Mouse (Mus musculus) neural tube, embryonic 13.5 days (tissue): ENCODE results near the gene Ruvbl2. TPM values are rescaled to one million over a fixed set of nuclear protein-coding genes. Genes with fewer than 3 reads are reported as not detected.
"Not testable (repeated sequence)": the region's sequence is repeated elsewhere in the genome, so short reads cannot be mapped to it uniquely, and the experiment has no call there.

Source experiments
- ATAC-seq: fragments of 200-750 bp; cut with Nextera tagmentation; 2 replicates; pipeline ENCODE4 v1.8.0; 2017; ENCODE audit warnings: low read depth, mild to moderate bottlenecking, moderate TSS enrichment, moderate library complexity
- H3K27ac ChIP-seq: fragments of 300-500 bp; sonication (generic); replicated peaks from 2 replicates; pipeline ENCODE4 v1.5.1; 2015; ENCODE audit warnings: moderate library complexity, mild to moderate bottlenecking, inconsistent platforms
- H3K27me3 ChIP-seq: fragments of 300-500 bp; sonication (generic); 2 replicates; pipeline ENCODE4 v1.6.1; 2015; ENCODE audit warnings: mild to moderate bottlenecking, inconsistent platforms
- H3K36me3 ChIP-seq: fragments of 300-500 bp; sonication (generic); 2 replicates; pipeline ENCODE4 v1.6.1; 2015; ENCODE audit warnings: mild to moderate bottlenecking, inconsistent platforms
- H3K4me1 ChIP-seq: fragments of 300-500 bp; sonication (generic); replicated peaks from 2 replicates; pipeline ENCODE4 v1.6.1; 2015; ENCODE audit warnings: inconsistent platforms
- H3K4me2 ChIP-seq: fragments of 300-500 bp; sonication (generic); 2 replicates; pipeline ENCODE4 v1.6.1; 2015; ENCODE audit warnings: inconsistent platforms, mild to moderate bottlenecking, moderate library complexity
- H3K4me3 ChIP-seq: fragments of 300-500 bp; sonication (generic); 2 replicates; pipeline ENCODE4 v1.5.1; 2015; ENCODE audit warnings: mild to moderate bottlenecking, inconsistent platforms
- H3K9ac ChIP-seq: fragments of 300-500 bp; sonication (generic); 2 replicates; pipeline ENCODE4 v1.6.1; 2015; ENCODE audit warnings: moderate library complexity, mild to moderate bottlenecking, inconsistent platforms
- H3K9me3 ChIP-seq: fragments of 300-500 bp; sonication (generic); 2 replicates; pipeline ENCODE4 v1.6.1; 2016; ENCODE audit warnings: inconsistent platforms
- WGBS: fragments of 180-500 bp; shearing (Covaris S2); methylation state at CpG from one replicate; pipeline ENCODE4 v1.1.7; 2015; 5-methylcytosine and 5-hydroxymethylcytosine counted together
- polyA plus RNA-seq: library from polyadenylated mRNA; unstranded; fragments of >200 nt; fragmentation: Nextera tagmentation; extraction: Ambion mirVana; gene quantifications from 2 replicates; pipeline ENCODE4 v1.2.1, GENCODE M21; 2015

Gene Ruvbl2
- polyA plus RNA-seq, 1 experiment from 2014 or later = 89.7 TPM

DNA sequence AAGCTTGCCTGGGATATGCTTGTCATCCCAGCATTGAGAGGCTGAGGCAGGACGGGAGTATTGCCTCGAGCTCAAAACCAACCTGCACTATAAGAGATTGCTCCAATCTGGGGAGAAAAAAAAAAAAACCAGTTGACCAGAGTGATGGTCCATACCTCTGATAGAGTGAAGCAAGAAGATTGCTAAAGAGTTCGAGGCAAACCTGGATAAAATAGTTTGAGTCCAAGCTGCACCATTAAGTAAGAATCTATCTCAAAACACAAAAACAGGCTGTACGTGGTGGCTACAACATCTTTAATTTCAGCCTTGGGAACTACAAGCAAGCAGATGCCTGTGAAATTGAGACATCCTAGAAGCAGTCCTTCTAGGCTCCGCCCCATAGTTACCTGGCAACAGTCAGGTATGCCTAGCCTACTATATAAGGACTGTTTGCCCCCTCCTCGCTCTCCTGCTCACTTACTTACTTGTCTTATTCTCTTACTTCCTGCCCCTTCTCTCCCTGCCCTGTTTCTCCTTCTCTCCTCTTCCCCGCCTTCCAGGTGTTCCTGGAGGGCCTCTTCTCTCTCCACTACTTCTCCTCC, 29.3 kb upstream of the Ruvbl2 start:
- ATAC-seq = peak; percentile 32; the same call in 1 of the 2 replicates
- no peaks in the 10 kb centered on the region for H3K9me3 ChIP-seq

GRCm38 (mm10) chr7:45466283-45467089, 28.6 kb upstream of the Ruvbl2 start, which contains the start of gene Bax:
Gene Bax, minus strand, starts transcription at chr7:45466898.
- H3K27me3 ChIP-seq = no peaks in the 10 kb centered on the region
- H3K27ac ChIP-seq = peak within 1 kb of the TSS; percentile 82
- ATAC-seq = peak; percentile 75
- H3K36me3 ChIP-seq = peaks cover 40% of the 10 kb centered on the region
- no peaks in the 10 kb centered on the region for H3K9me3 ChIP-seq
- H3K4me2 ChIP-seq = peak within 1 kb of the TSS; percentile 87
- H3K4me1 ChIP-seq = peaks cover 38% of the 10 kb centered on the region
- H3K9ac ChIP-seq = peak within 1 kb of the TSS; percentile 93
- WGBS = under 1% methylated on average over 55 of the region's 58 CpGs
- H3K4me3 ChIP-seq = peak within 1 kb of the TSS; percentile 94

More for the DNA sequence above, 29.3 kb upstream of the Ruvbl2 start:
- peak overlapping the region; percentile 87 for H3K4me2 ChIP-seq
- H3K27me3 ChIP-seq = no peaks in the 10 kb centered on the region
- H3K4me1 ChIP-seq = peaks cover 31% of the 10 kb centered on the region
- H3K27ac ChIP-seq = no peak overlapping the region
- H3K9ac ChIP-seq = peak overlapping the region; percentile 65
- 39% methylated on average over 7 of the region's 7 CpGs for WGBS
- H3K4me3 ChIP-seq = peak overlapping the region; percentile 94
- H3K36me3 ChIP-seq = peaks cover 35% of the 10 kb centered on the region

DNA sequence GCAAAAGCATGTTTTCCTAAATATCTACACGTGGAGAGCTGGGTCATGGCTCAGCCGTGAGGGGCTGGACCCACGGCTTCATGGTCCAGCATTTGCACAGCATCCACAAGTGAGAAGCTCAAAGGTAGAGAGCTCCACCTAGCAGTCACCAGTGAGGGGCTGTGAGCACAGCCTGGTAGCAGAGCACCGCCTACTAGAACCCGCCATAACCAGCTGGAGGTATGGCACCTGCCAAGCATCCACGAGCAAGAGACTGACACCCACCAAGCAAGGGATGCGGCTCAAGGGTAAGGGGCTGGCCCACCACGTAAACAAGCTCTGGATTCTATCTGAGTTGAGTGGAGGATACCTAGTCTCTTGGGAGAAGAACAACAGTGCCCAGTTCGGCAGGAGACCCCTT, 27.7 kb upstream of the Ruvbl2 start:
- Histone ChIP-seq H3K4me1 (peaks cover 46% of the 10 kb centered on the region), H3K4me3 (peak overlapping the region; percentile 94), H3K27ac (no peak overlapping the region), H3K36me3 (peaks cover 40% of the 10 kb centered on the region), H3K9ac (peak overlapping the region; percentile 93), H3K4me2 (peak overlapping the region; percentile 87), H3K27me3 (no peaks in the 10 kb centered on the region), H3K9me3 (no peaks in the 10 kb centered on the region)
- 81% methylated on average over 9 of the region's 9 CpGs for WGBS
- no peak for ATAC-seq

GRCm38 (mm10) chr7:45465112-45465511, 27.2 kb upstream of the Ruvbl2 start:
- H3K4me3 ChIP-seq = peak overlapping the region; percentile 94
- WGBS = 96% methylated on average over 12 of the region's 12 CpGs

DNA sequence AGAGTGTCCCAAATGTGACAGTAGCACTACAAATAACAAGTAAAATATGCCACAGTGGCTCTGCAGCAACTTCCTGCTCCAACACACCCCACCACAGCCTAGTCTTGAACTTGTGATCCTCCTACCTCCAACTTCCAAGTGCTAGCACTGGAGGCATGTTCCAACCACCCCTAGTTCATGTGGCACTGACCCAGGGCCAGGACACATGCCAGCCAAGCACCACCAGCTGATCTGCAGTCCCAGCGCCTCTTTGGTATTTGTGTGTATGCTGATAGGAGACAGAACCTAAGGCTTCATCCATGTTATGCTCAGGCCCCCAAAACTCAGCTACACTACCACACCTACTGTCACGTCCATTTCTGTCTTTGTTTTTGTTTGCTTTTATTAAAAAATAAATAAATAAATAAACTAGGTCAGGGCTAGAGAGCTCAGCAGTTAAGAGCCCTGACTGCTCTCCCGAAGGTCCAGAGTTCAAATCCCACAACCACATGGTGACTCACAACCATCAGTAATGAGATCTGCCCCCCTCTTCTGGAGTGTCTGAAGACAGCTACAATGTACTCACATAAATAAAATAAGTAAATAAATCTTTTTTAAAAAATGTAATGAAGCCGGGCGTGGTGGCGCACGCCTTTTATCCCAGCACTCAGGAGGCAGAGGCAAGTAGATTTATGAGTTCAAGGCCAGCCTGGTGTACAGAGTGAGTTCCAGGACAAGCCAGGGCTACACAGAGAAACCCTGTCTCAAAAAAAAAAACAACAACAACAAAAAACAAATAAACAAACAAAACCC, 26.3 kb upstream of the Ruvbl2 start:
- Histone ChIP-seq H3K27ac (no peak overlapping the region), H3K9me3 (no peaks in the 10 kb centered on the region), H3K4me2 (no peak overlapping the region), H3K4me3 (no peak overlapping the region), H3K27me3 (no peaks in the 10 kb centered on the region), H3K4me1 (peaks cover 53% of the 10 kb centered on the region), H3K36me3 (peaks cover 40% of the 10 kb centered on the region), H3K9ac (no peak overlapping the region)
- 95% methylated on average over 7 of the region's 7 CpGs for WGBS
- no peak for ATAC-seq

More at GRCm38 (mm10) chr7:45465112-45465511, 27.2 kb upstream of the Ruvbl2 start:
- Histone ChIP-seq H3K4me2 (peak overlapping the region; percentile 87), H3K4me1 (peaks cover 51% of the 10 kb centered on the region), H3K27me3 (no peaks in the 10 kb centered on the region), H3K9ac (0 out of 2 replicates have a peak overlapping the region, but pooled peaks have one; percentile 93), H3K9me3 (no peaks in the 10 kb centered on the region), H3K36me3 (peaks cover 40% of the 10 kb centered on the region), H3K27ac (no peak overlapping the region)
- no peak for ATAC-seq

- peaks cover 59% of the 10 kb centered on the region for H3K4me1 ChIP-seq
These were observed 25.0 kb upstream of the Ruvbl2 start for GRCm38 (mm10) chr7:45462868-45463267.

DNA sequence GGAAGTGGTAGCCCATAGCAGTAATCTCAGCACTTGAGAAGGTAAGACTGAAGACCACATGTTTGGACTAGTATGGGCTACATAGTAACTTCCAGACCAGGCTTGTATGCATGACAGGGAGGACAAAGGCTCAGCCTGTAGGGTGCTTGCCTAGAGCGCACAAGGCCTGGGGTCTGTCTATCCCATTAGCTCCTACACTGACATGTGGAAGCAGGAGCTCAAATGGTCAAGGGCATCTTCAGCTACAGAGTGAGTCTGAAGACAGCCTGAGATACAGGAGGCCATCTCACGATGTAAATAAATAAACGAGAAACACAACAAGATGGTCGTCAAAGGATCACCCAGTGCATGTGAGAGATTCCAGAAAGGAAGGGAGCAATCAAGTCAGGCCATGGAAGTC, 24.4 kb upstream of the Ruvbl2 start:
- 95% methylated on average over 4 of the region's 4 CpGs for WGBS
- Histone ChIP-seq H3K4me3 (no peak overlapping the region), H3K9me3 (no peaks in the 10 kb centered on the region), H3K27ac (no peak overlapping the region), H3K27me3 (no peaks in the 10 kb centered on the region), H3K9ac (no peak overlapping the region), H3K4me2 (no peak overlapping the region), H3K36me3 (peaks cover 51% of the 10 kb centered on the region), H3K4me1 (peaks cover 62% of the 10 kb centered on the region)
- ATAC-seq = no peak

More at GRCm38 (mm10) chr7:45462868-45463267, 25.0 kb upstream of the Ruvbl2 start:
- H3K27me3 ChIP-seq, ATAC-seq, H3K4me2 ChIP-seq, H3K9me3 ChIP-seq, H3K4me3 ChIP-seq, H3K27ac ChIP-seq, H3K9ac ChIP-seq: not testable (repeated sequence)
- H3K36me3 ChIP-seq = peaks cover 45% of the 10 kb centered on the region
- 85% methylated on average over 4 of the region's 4 CpGs for WGBS

DNA sequence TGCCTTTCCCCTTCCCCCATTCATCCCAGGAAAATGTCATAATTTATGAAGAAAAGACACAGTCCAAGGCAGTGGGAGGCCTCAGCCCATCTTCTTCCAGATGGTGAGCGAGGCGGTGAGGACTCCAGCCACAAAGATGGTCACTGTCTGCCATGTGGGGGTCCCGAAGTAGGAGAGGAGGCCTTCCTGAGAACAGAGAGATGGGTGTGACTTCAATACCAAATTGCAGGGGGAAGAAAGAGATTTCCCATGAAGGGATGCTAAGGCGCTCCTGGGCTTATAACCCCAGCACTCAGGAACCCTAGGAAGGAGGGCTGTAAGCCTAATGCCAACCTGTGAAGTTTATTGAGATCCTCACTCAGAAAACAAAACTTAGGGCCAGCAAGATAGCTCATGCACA, 23.9 kb upstream of the Ruvbl2 start:
- Histone ChIP-seq H3K36me3 (peaks cover 56% of the 10 kb centered on the region), H3K4me1 (peaks cover 64% of the 10 kb centered on the region), H3K27me3 (no peaks in the 10 kb centered on the region), H3K27ac (peak overlapping the region; percentile 54; the same call in 1 of the 2 replicates), H3K4me3 (no peak overlapping the region), H3K9ac (peak overlapping the region; percentile 54), H3K9me3 (no peaks in the 10 kb centered on the region), H3K4me2 (no peak overlapping the region)
- ATAC-seq = no peak
- WGBS = 72% methylated on average over 4 of the region's 4 CpGs

- Histone ChIP-seq H3K4me1 (peaks cover 66% of the 10 kb centered on the region), H3K36me3 (peaks cover 61% of the 10 kb centered on the region)
- 26% methylated on average over 5 of the region's 5 CpGs for WGBS
These were observed 23.4 kb upstream of the Ruvbl2 start for GRCm38 (mm10) chr7:45461326-45461725.

GRCm38 (mm10) chr7:45460860-45461314, 23.0 kb upstream of the Ruvbl2 start:
- H3K27ac ChIP-seq = peak overlapping the region; percentile 97
- no peak for ATAC-seq
- peak overlapping the region; percentile 69; the same call in 1 of the 2 replicates for H3K4me3 ChIP-seq
- WGBS = 28% methylated on average over 13 of the region's 13 CpGs
- H3K27me3 ChIP-seq = no peaks in the 10 kb centered on the region
- H3K9ac ChIP-seq = peak overlapping the region; percentile 66
- peaks cover 62% of the 10 kb centered on the region for H3K4me1 ChIP-seq
- no peaks in the 10 kb centered on the region for H3K9me3 ChIP-seq
- H3K36me3 ChIP-seq = peaks cover 65% of the 10 kb centered on the region
- peak overlapping the region; percentile 58 for H3K4me2 ChIP-seq

More at GRCm38 (mm10) chr7:45461326-45461725, 23.4 kb upstream of the Ruvbl2 start:
- Histone ChIP-seq H3K27me3 (no peaks in the 10 kb centered on the region), H3K9ac (peak overlapping the region; percentile 66), H3K27ac (peak overlapping the region; percentile 97), H3K4me3 (no peak overlapping the region), H3K9me3 (no peaks in the 10 kb centered on the region), H3K4me2 (no peak overlapping the region)
- ATAC-seq = no peak

DNA sequence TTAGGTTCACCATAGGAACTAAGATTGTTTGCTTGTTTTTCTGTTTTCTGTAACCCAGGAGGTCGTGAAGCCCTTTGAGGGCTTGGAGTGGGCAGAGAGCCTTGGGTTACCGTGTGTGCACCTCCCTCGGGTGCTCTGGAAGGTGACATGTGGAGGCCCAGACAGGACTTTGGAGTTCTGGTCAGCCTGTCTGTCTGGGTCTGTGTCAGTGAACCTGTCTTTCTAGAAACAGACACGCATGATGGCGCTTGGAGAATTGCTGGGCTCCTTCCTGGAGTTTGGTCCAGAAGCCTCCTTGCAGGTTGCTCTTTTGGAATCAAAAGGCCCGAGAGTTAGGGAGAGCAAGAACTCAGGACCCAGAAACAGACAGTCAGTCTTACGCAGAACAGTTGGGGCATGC, 22.5 kb upstream of the Ruvbl2 start:
- Histone ChIP-seq H3K9me3 (no peaks in the 10 kb centered on the region), H3K4me1 (peaks cover 57% of the 10 kb centered on the region), H3K4me3 (peak overlapping the region; percentile 69), H3K9ac (peak overlapping the region; percentile 66), H3K36me3 (peaks cover 67% of the 10 kb centered on the region), H3K4me2 (peak overlapping the region; percentile 58), H3K27ac (peak overlapping the region; percentile 97), H3K27me3 (no peaks in the 10 kb centered on the region)
- ATAC-seq = peak; percentile 2; the same call in 1 of the 2 replicates
- WGBS = 77% methylated on average over 7 of the region's 7 CpGs
